Mouse (Mus musculus) right cerebral cortex, postnatal 25 days (tissue): Measurements from ENCODE around the gene Ear2.
"Not testable (repeated sequence)": the region's sequence is repeated elsewhere in the genome, so short reads cannot be mapped to it uniquely, and the experiment has no call there.

Experiments
- DNase-seq: peaks from one replicate; pipeline ENCODE4 v3.0.0; 2022

The Ear2 gene

DNA sequence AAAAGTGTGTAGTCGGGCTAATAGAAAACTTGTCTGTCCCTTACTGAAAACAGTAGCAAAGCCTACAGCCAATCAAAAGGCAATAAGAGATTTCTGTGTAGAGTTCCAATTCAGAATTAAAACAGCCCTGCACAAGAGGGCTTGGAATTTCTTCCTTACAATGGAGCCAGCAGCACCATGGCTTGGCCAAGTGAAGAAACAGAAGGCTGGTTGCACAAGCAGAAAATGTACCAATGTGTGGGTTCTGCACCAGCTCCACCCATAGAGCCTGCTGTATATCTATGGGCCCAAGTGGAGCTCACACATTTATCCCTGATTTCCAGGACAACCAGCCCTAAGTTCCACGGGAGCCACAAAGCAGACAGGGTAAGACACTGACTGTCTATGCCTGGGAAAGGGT, at the start of gene Ear2:
TSS of gene Ear2 (plus strand) at position 301 of the 400 bp plus-strand sequence.
- DNase-seq = not testable (repeated sequence)

DNA sequence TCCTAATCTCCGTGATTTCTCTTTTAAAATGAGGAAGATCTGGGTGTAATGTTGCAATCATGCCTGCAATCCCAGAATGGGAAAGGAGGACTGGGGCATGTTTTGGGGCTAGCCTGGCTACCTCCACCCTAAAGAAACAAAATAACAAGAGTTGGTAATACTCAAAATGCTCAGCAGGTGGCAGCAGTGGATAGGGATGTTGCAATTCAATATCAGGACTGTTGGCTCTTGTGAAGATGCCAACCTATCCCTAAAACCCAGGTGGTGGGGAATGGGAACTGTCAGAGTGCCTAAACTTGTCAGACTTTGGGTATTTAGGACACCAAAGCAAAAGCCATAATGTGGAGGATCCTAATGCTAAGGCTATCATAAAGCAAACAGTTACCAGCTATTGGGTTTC, 34.6 kb upstream of the Ear2 start:
- not testable (repeated sequence) for DNase-seq

DNA sequence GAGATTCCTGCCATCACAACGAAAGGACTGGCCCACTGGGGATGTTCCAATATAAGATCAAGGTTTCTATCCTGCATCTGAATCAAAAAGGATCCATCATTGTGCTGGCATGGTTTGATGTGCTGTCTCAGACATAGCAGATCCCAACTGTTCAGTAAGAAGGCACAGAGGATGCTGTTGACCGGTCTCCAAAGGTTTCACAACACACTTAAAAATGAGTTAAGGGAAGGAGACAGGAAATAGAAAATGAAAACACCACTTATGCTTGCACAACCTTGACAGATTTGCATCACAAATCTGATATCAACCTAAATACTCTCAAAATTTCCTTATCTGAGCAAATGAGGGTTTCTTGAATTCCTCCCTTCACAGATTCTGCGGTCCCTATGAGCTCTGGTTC, 31.9 kb upstream of the Ear2 start:
- not testable (repeated sequence) for DNase-seq

DNA sequence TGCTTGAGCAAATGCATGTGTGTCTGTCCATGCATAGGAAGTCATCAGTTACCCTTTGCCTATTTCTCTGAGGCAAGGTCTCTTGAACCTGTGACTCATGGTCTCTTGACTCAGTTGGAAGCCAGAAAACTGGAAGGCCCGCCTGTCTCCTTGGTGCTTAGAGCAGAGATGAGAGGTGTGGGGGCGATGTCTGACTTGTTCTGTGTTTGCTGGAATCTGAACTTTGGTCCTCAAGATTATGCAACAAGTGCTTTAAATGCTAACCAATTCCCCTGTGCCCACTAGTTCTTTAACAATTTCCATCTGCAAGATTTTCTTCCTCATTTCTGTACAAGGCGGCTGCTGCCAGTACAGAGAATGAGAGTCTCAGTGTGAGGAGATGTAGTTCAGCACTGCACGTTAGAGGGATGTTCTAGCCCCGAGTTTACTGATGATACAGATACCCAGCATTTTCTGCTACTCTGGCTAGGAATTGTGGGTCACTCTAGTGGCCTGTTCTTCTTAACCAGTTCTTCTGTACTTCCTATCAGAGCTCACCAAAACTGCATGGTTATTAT, 24.6 kb upstream of the Ear2 start:
- not testable (repeated sequence) for DNase-seq

DNA sequence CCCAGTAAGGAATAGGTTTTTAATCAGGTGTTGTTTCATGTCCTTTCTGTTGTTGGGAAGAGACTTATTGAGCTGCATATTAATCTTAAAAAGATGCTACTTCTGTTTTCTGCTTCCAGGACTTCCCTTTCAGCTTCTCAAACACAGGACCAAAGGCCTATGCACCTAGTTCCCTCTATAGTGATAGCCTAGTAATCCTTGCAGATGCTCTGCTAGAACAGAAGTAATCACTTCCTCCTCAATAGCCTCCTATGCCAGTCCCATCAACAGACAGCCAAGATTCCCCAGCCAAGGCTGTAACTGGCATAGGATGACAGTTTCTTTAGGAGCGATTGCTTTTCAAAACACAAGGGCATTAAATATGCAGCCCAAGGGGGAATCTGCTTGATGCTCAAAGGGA, 15.9 kb upstream of the Ear2 start:
- not testable (repeated sequence) for DNase-seq

DNA sequence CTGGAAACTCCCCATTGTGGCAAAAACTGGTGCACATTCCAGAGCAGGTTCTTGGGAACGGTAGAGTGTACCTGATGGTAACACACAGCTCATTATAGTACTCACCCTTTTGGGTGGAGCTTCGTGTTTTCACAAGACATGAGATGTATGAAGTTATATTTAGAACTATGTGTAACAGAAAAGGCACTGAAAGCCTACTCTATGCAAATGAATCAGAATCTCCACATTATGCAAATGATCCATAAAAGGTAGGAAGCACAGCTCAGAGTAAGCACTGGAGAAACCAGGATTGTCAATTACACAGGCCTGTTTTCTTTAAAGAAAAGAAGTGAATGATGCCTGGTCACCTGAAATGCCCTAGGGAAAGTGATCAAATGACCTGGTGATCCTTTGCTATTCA, 14.9 kb upstream of the Ear2 start:
- not testable (repeated sequence) for DNase-seq

DNA sequence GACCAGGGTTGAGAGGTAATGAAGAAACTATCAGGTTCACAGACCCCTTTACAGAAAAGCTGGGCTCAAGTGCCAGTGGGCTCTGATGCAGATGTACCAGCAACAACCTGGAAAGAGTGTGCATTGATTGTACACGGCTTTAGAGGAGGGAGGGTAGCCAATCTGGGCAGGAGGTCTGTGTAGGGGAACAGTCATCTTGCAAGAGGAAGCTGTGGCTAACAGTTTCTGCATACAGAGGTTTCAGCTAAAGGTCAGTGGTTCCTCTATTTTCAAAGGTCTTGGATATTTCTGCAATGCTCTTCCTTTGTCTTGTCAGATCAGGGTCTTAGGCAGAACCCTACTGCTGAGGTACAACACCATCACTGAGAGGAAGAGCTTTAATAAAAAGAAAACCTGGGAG, 10.9 kb upstream of the Ear2 start:
- DNase-seq = not testable (repeated sequence)

DNA sequence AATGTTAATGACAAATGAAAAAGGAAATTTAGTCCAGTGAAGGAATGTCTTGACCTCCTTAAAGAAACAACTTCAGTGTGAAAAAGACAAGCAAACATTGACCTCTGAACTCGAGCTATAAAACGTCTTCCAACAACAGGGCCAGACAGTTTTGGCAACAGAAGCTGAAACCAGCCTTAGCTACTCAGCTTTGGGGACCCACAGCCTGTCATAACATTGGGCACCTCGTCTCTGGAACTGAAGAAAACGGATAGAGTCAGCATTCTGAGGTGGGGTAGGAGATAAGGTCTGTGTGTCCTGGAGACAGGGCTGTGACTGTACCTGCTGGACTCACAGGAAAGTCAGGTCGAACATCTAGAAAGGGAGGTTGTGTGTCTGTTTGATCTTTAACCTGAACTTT, 8.0 kb upstream of the Ear2 start:
- DNase-seq = not testable (repeated sequence)

DNA sequence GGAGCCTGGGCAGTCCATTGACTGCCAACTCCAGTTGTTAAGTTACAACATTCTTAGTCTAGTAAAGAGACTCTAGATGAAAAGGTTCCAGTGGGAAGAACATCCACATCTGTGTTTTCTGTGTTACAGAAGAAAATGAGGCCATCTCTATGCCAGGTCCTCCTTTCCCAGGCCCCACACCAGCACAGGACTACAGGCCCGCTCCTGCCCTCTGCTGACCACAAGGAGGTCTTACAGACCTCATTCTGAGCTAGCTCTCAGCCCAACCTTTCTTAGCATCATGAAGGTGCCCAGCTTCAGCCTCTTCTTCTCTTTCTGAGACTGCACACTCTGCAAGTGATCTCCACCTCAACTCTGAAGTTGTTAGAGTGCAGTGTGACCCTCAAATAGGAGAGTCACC, 2.4 kb upstream of the Ear2 start:
- DNase-seq = not testable (repeated sequence)

DNA sequence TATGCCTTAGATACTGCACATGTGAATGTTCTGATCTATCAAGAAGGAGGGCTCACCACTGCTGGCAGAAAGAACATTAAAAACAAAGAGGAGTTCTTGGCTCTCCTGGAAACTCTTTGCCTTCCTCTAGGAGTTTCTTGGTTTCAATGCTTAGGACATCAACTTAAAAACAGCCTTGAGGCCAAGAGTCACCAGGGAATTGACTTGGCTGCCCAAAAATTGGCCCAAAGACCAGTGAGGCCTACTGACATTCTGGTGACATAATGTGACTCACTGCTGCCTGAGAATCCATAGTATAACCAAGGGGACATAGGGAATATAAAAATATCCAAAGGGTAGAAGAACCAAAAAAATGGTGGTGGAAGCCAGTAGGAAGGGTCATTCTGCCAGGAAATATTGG, 8.5 kb downstream of the Ear2 start:
- no peak for DNase-seq

DNA sequence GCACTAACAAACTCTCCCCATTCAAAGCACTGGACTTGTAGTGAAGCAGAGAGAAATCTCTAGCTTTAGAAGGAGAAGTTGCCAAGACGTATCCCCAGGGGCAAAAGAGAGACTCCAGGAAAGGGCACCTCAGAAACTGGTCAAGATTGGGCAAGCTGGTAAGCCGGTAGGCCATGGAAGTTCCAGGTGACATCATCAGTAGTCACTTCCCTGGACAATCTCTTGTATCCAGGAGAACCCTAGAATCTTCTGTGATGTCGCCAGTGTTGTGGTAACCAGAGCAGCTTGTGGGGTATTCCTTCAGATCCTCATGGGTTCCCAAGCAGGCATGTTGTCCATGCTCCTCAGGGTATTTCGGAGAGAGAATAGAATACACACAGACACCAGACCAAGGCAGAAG, 21.1 kb downstream of the Ear2 start, which contains the start of gene Gm3327:
TSS of gene Gm3327 (plus strand) at position 301 of the 400 bp plus-strand sequence.
- not testable (repeated sequence) for DNase-seq
